Mouse (Mus musculus): ENCODE measurements around the gene Gstm1. TPM values are rescaled to one million over a fixed set of nuclear protein-coding genes. Genes with fewer than 3 reads are reported as not detected.

The Gstm1 gene
- polyA plus RNA-seq, 1 experiment from 2014 or later = 244 TPM

DNA sequence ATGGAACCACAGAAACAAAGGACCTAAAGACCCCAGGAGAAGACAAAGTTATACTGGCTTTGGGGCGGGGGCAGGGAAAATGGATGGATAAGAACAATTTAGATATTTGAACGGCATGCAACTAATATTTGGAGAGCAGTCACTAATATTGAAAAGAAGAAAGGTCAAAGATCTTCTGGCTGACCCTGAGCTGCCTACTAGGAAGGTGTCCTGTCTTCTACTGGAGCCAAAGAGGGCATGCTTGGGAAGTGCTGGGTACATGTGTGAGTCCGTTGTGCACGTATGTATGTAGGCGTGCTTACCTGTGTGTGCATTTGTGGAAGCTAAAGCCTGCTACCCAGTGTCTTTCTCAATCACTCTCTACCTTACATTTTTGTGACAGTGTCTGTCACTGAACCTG is 51.1 kb downstream of the Gstm1 start:
- no peak overlapping the region for H3K4me2 ChIP-seq
- no peaks in the 10 kb centered on the region for H3K27me3 ChIP-seq (replicated peaks; ENCODE audit: control insufficient read depth, insufficient read depth, low read length)
- H3K9ac ChIP-seq (ENCODE audit: low read depth, low read length) = no peak overlapping the region
- no peak for DNase-seq (ENCODE audit: low spot score)
- peaks cover 11% of the 10 kb centered on the region for H3K4me1 ChIP-seq (replicated peaks; ENCODE audit: control insufficient read depth, insufficient read depth, low read length)
- ATAC-seq (replicated peaks; ENCODE audit: low FRiP score) = no peak
- H3K4me3 ChIP-seq (ENCODE audit: low read depth, low read length) = no peak overlapping the region
- no peak overlapping the region for H3K27ac ChIP-seq (ENCODE audit: low read depth, low read length)
- 84% methylated on average over 5 of the region's 5 CpGs for WGBS
- no peaks in the 10 kb centered on the region for H3K36me3 ChIP-seq (ENCODE audit: control insufficient read depth, insufficient read depth, low read length)
- H3K9me3 ChIP-seq (ENCODE audit: control insufficient read depth, low read length) = no peaks in the 10 kb centered on the region

DNA sequence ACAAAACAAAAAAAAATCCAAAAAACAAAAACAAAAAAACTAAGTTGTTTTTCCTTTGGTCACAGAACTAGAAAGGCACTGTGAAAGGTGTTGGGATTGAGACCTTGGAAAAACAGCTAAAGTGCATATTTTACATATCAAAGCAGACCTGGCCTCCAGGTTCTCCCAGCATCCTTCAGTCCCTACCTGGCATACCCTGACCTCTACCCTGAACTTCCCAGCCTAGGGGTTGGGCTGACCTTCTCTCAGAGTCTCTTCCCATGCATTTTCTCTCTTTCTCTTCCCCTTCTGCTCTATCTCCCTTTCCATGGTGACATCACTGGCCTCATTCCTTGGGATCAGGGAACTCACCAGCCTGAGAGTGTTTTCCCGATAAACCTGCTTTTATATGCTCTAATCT is 52.2 kb downstream of the Gstm1 start:
- Histone ChIP-seq H3K9me3 (ENCODE audit: control insufficient read depth, low read length) (no peaks in the 10 kb centered on the region), H3K27me3 (replicated peaks; ENCODE audit: control insufficient read depth, insufficient read depth, low read length) (no peaks in the 10 kb centered on the region), H3K4me3 (ENCODE audit: low read depth, low read length) (no peak overlapping the region), H3K9ac (ENCODE audit: low read depth, low read length) (no peak overlapping the region), H3K36me3 (ENCODE audit: control insufficient read depth, insufficient read depth, low read length) (no peaks in the 10 kb centered on the region), H3K27ac (ENCODE audit: low read depth, low read length) (no peak overlapping the region), H3K4me2 (no peak overlapping the region), H3K4me1 (replicated peaks; ENCODE audit: control insufficient read depth, insufficient read depth, low read length) (peaks cover 11% of the 10 kb centered on the region)
- WGBS = 76% methylated on average over 1 of the region's 1 CpGs
- ATAC-seq (replicated peaks; ENCODE audit: low FRiP score) (no peak), DNase-seq (ENCODE audit: low spot score) (no peak)

DNA sequence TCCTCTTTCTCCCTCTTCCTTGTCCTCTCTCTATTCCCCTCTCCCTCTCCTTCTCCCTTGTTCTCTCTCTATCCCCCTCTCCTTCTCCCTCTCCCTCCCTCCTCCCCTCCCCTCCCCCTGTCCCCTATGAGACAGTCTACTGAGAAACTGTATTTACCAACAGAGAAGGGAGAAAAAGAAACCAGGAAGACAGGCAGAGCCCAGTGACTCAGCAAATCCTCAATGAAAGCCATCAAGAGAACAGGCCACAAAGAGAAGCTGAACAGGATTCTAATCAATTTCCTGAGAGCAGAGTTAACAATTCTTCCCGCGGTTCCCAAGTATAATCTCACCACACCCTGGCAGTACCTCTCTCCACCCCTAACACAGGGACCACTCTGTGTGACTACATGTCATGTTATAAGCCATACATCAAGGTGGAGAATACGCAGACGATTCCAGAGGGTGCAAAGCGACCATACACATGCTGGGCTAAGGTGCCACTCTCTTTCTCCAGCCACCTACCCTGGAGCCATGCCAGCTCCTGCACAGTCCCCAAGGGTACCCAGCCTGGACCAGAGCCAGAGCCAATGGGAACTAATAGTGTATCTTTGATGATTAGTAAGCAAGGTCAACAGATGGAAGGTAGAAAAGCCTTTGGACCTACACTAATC is 53.0 kb downstream of the Gstm1 start:
- peaks cover 11% of the 10 kb centered on the region for H3K4me1 ChIP-seq (replicated peaks; ENCODE audit: control insufficient read depth, insufficient read depth, low read length)
- peak overlapping the region; percentile 31 for H3K4me2 ChIP-seq
- H3K27ac ChIP-seq (ENCODE audit: low read depth, low read length) = peak overlapping the region; percentile 40; the same call in 1 of the 2 replicates
- peak; percentile 37 for ATAC-seq (replicated peaks; ENCODE audit: low FRiP score)
- no peak overlapping the region for H3K9ac ChIP-seq (ENCODE audit: low read depth, low read length)
- H3K27me3 ChIP-seq (replicated peaks; ENCODE audit: control insufficient read depth, insufficient read depth, low read length) = no peaks in the 10 kb centered on the region
- DNase-seq (ENCODE audit: low spot score) = no peak
- WGBS = 48% methylated on average over 5 of the region's 5 CpGs
- H3K9me3 ChIP-seq (ENCODE audit: control insufficient read depth, low read length) = no peaks in the 10 kb centered on the region
- no peak overlapping the region for H3K4me3 ChIP-seq (ENCODE audit: low read depth, low read length)
- H3K36me3 ChIP-seq (ENCODE audit: control insufficient read depth, insufficient read depth, low read length) = no peaks in the 10 kb centered on the region

GRCm38 (mm10) chr3:107964026-107964425 is 53.7 kb downstream of the Gstm1 start:
- no peak overlapping the region; the same call in 1 of the 2 replicates for H3K27ac ChIP-seq (ENCODE audit: low read depth, low read length)

More at GRCm38 (mm10) chr3:107964026-107964425, 53.7 kb downstream of the Gstm1 start:
- no peaks in the 10 kb centered on the region for H3K9me3 ChIP-seq (ENCODE audit: control insufficient read depth, low read length)
- WGBS = 51% methylated on average over 4 of the region's 4 CpGs
- no peak overlapping the region for H3K9ac ChIP-seq (ENCODE audit: low read depth, low read length)
- peaks cover 11% of the 10 kb centered on the region for H3K4me1 ChIP-seq (replicated peaks; ENCODE audit: control insufficient read depth, insufficient read depth, low read length)
- H3K36me3 ChIP-seq (ENCODE audit: control insufficient read depth, insufficient read depth, low read length) = no peaks in the 10 kb centered on the region
- no peaks in the 10 kb centered on the region for H3K27me3 ChIP-seq (replicated peaks; ENCODE audit: control insufficient read depth, insufficient read depth, low read length)
- peak overlapping the region; percentile 31 for H3K4me2 ChIP-seq
- no peak overlapping the region for H3K4me3 ChIP-seq (ENCODE audit: low read depth, low read length)
- peak; percentile 70 for ATAC-seq (replicated peaks; ENCODE audit: low FRiP score)
- DNase-seq (ENCODE audit: low spot score) = no peak

Other genes starting within 250 kb of the Gstm1 start
- not detected in 2 replicates for gene Eps8l3, start 140.7 kb downstream of the Gstm1 start, polyA plus RNA-seq (2014; fragmentation: Nextera tagmentation; extraction: Ambion mirVana)
- gene Gstm5, start 122.2 kb downstream of the Gstm1 start, polyA plus RNA-seq (2014; fragmentation: Nextera tagmentation; extraction: Ambion mirVana) = 154 and 167 TPM in 2 replicates
- gene Gstm7, start 86.2 kb downstream of the Gstm1 start, polyA plus RNA-seq (2014; fragmentation: Nextera tagmentation; extraction: Ambion mirVana) = 10.8 and 12.0 TPM in 2 replicates
- 9.2 and 9.5 TPM in 2 replicates for gene Gstm6, start 74.2 kb downstream of the Gstm1 start, polyA plus RNA-seq (2014; fragmentation: Nextera tagmentation; extraction: Ambion mirVana)
- 7.5 and 7.7 TPM in 2 replicates for gene Gstm3, start 48.7 kb downstream of the Gstm1 start, polyA plus RNA-seq (2014; fragmentation: Nextera tagmentation; extraction: Ambion mirVana)
- gene Gstm2, start 31.5 kb downstream of the Gstm1 start, polyA plus RNA-seq (2014; fragmentation: Nextera tagmentation; extraction: Ambion mirVana) = 16.7 and 18.2 TPM in 2 replicates
- gene Gstm4, start 26.9 kb upstream of the Gstm1 start, polyA plus RNA-seq (2014; fragmentation: Nextera tagmentation; extraction: Ambion mirVana) = 21.2 and 22.8 TPM in 2 replicates
- gene Ampd2, start 68.7 kb upstream of the Gstm1 start, polyA plus RNA-seq (2014; fragmentation: Nextera tagmentation; extraction: Ambion mirVana) = 119 and 123 TPM in 2 replicates
- 4.2 and 5.4 TPM in 2 replicates for gene Gnat2, start 74.8 kb upstream of the Gstm1 start, polyA plus RNA-seq (2014; fragmentation: Nextera tagmentation; extraction: Ambion mirVana)
- 146 and 170 TPM in 2 replicates for gene Gnai3, start 128.2 kb upstream of the Gstm1 start, polyA plus RNA-seq (2014; fragmentation: Nextera tagmentation; extraction: Ambion mirVana)
- gene Gpr61, start 136.9 kb upstream of the Gstm1 start, polyA plus RNA-seq (2014; fragmentation: Nextera tagmentation; extraction: Ambion mirVana) = 0.07 TPM in 1 of 2 replicates, not detected in the other
- gene Amigo1, start 168.4 kb upstream of the Gstm1 start, polyA plus RNA-seq (2014; fragmentation: Nextera tagmentation; extraction: Ambion mirVana) = 0.88 and 1.5 TPM in 2 replicates
- 2.3 and 2.8 TPM in 2 replicates for gene Cyb561d1, start 183.2 kb upstream of the Gstm1 start, polyA plus RNA-seq (2014; fragmentation: Nextera tagmentation; extraction: Ambion mirVana)
- gene Atxn7l2, start 193.0 kb upstream of the Gstm1 start, polyA plus RNA-seq (2014; fragmentation: Nextera tagmentation; extraction: Ambion mirVana) = 8.7 and 8.9 TPM in 2 replicates
- 0.05 and 0.08 TPM in 2 replicates for gene Sypl2, start 208.7 kb upstream of the Gstm1 start, polyA plus RNA-seq (2014; fragmentation: Nextera tagmentation; extraction: Ambion mirVana)
- 335 and 351 TPM in 2 replicates for gene Psma5, start 239.0 kb upstream of the Gstm1 start, polyA plus RNA-seq (2014; fragmentation: Nextera tagmentation; extraction: Ambion mirVana)